Mouse (Mus musculus): ENCODE measurements around the gene Rho. TPM values are rescaled to one million over a fixed set of nuclear protein-coding genes. Genes with fewer than 3 reads are reported as not detected.

Gene Rho
- polyA plus RNA-seq, 1 experiment: not detected

GRCm38 (mm10) chr6:115967291-115967880 lies 35.8 kb downstream of the Rho start:
- H3K4me3 ChIP-seq (replicated peaks): no peak overlapping the region
- no peaks in the 10 kb centered on the region for H3K36me3 ChIP-seq (ENCODE audit: control insufficient read depth)
- TF ChIP-seq TAL1 (IDR thresholded peaks at IDR 0.05; ENCODE audit: low read length) (no peak), GATA1 (IDR thresholded peaks at IDR 0.05; ENCODE audit: low read length) (no peak)
- H3K9me3 ChIP-seq (ENCODE audit: control insufficient read depth, low read length): no peaks in the 10 kb centered on the region
- H3K4me1 ChIP-seq (ENCODE audit: control insufficient read depth): no peaks in the 10 kb centered on the region
- H3K27me3 ChIP-seq (ENCODE audit: control insufficient read depth): no peaks in the 10 kb centered on the region

- Histone ChIP-seq H3K36me3 (ENCODE audit: control insufficient read depth) (no peaks in the 10 kb centered on the region), H3K4me1 (ENCODE audit: control insufficient read depth) (no peaks in the 10 kb centered on the region), H3K4me3 (replicated peaks) (no peak overlapping the region), H3K27me3 (ENCODE audit: control insufficient read depth) (no peaks in the 10 kb centered on the region), H3K9me3 (ENCODE audit: control insufficient read depth, low read length) (no peaks in the 10 kb centered on the region)
- no peak for TF ChIP-seq GATA1 (IDR thresholded peaks at IDR 0.05; ENCODE audit: low read length)
- TF ChIP-seq TAL1 (IDR thresholded peaks at IDR 0.05; ENCODE audit: low read length): no peak
These were observed 36.5 kb downstream of the Rho start for GRCm38 (mm10) chr6:115968086-115968485.

GRCm38 (mm10) chr6:115968700-115969099 lies 37.2 kb downstream of the Rho start:
- Histone ChIP-seq H3K9me3 (ENCODE audit: control insufficient read depth, low read length) (no peaks in the 10 kb centered on the region), H3K36me3 (ENCODE audit: control insufficient read depth) (no peaks in the 10 kb centered on the region), H3K4me1 (ENCODE audit: control insufficient read depth) (no peaks in the 10 kb centered on the region), H3K4me3 (replicated peaks) (no peak overlapping the region), H3K27me3 (ENCODE audit: control insufficient read depth) (no peaks in the 10 kb centered on the region)
- TF ChIP-seq TAL1 (IDR thresholded peaks at IDR 0.05; ENCODE audit: low read length) (no peak), GATA1 (IDR thresholded peaks at IDR 0.05; ENCODE audit: low read length) (no peak)

GRCm38 (mm10) chr6:115969103-115969502 lies 37.6 kb downstream of the Rho start:
- Histone ChIP-seq H3K36me3 (ENCODE audit: control insufficient read depth) (no peaks in the 10 kb centered on the region), H3K4me3 (replicated peaks) (no peak overlapping the region), H3K27me3 (ENCODE audit: control insufficient read depth) (no peaks in the 10 kb centered on the region), H3K4me1 (ENCODE audit: control insufficient read depth) (no peaks in the 10 kb centered on the region), H3K9me3 (ENCODE audit: control insufficient read depth, low read length) (no peaks in the 10 kb centered on the region)
- no peak for TF ChIP-seq GATA1 (IDR thresholded peaks at IDR 0.05; ENCODE audit: low read length)
- no peak for TF ChIP-seq TAL1 (IDR thresholded peaks at IDR 0.05; ENCODE audit: low read length)

- no peak for TF ChIP-seq GATA1 (IDR thresholded peaks at IDR 0.05; ENCODE audit: low read length)
- no peak for TF ChIP-seq TAL1 (IDR thresholded peaks at IDR 0.05; ENCODE audit: low read length)
- no peaks in the 10 kb centered on the region for H3K36me3 ChIP-seq (ENCODE audit: control insufficient read depth)
- no peaks in the 10 kb centered on the region for H3K4me1 ChIP-seq (ENCODE audit: control insufficient read depth)
- no peaks in the 10 kb centered on the region for H3K27me3 ChIP-seq (ENCODE audit: control insufficient read depth)
- H3K9me3 ChIP-seq (ENCODE audit: control insufficient read depth, low read length): no peaks in the 10 kb centered on the region
- no peak overlapping the region for H3K4me3 ChIP-seq (replicated peaks)
These were observed 38.4 kb downstream of the Rho start for GRCm38 (mm10) chr6:115969952-115970351.

GRCm38 (mm10) chr6:115971273-115972060 lies 39.9 kb downstream of the Rho start:
- TF ChIP-seq GATA1 (IDR thresholded peaks at IDR 0.05; ENCODE audit: low read length) (no peak), TAL1 (IDR thresholded peaks at IDR 0.05; ENCODE audit: low read length) (no peak)
- Histone ChIP-seq H3K4me1 (ENCODE audit: control insufficient read depth) (no peaks in the 10 kb centered on the region), H3K9me3 (ENCODE audit: control insufficient read depth, low read length) (no peaks in the 10 kb centered on the region), H3K4me3 (replicated peaks) (no peak overlapping the region), H3K36me3 (ENCODE audit: control insufficient read depth) (no peaks in the 10 kb centered on the region), H3K27me3 (ENCODE audit: control insufficient read depth) (no peaks in the 10 kb centered on the region)

GRCm38 (mm10) chr6:115972083-115972764 lies 40.7 kb downstream of the Rho start:
- no peaks in the 10 kb centered on the region for H3K36me3 ChIP-seq (ENCODE audit: control insufficient read depth)
- TF ChIP-seq GATA1 (IDR thresholded peaks at IDR 0.05; ENCODE audit: low read length) (no peak), TAL1 (IDR thresholded peaks at IDR 0.05; ENCODE audit: low read length) (no peak)
- no peaks in the 10 kb centered on the region for H3K4me1 ChIP-seq (ENCODE audit: control insufficient read depth)
- no peaks in the 10 kb centered on the region for H3K9me3 ChIP-seq (ENCODE audit: control insufficient read depth, low read length)
- H3K4me3 ChIP-seq (replicated peaks): no peak overlapping the region
- no peaks in the 10 kb centered on the region for H3K27me3 ChIP-seq (ENCODE audit: control insufficient read depth)

- Histone ChIP-seq H3K9me3 (ENCODE audit: control insufficient read depth, low read length) (no peaks in the 10 kb centered on the region), H3K36me3 (ENCODE audit: control insufficient read depth) (no peaks in the 10 kb centered on the region), H3K4me1 (ENCODE audit: control insufficient read depth) (no peaks in the 10 kb centered on the region), H3K4me3 (replicated peaks) (no peak overlapping the region), H3K27me3 (ENCODE audit: control insufficient read depth) (no peaks in the 10 kb centered on the region)
- TF ChIP-seq GATA1 (IDR thresholded peaks at IDR 0.05; ENCODE audit: low read length) (no peak), TAL1 (IDR thresholded peaks at IDR 0.05; ENCODE audit: low read length) (no peak)
These were observed 41.8 kb downstream of the Rho start for GRCm38 (mm10) chr6:115973139-115973875.
